Mouse (Mus musculus): ENCODE data around the gene Macrod1. TPM values are rescaled to one million over a fixed set of nuclear protein-coding genes. Genes with fewer than 3 reads are reported as not detected.

Gene Macrod1
- polyA plus RNA-seq, 1 experiment from 2014 or later, result 16.0 TPM

GRCm38 (mm10) chr19:7153232-7153631 is 96.6 kb downstream of the Macrod1 start:
- no peak overlapping the region for H3K4me2 ChIP-seq (replicated peaks; ENCODE audit: low read depth, low read length)
- peak; percentile 43; the same call in 1 of the 2 replicates for ATAC-seq
- no peak for DNase-seq (ENCODE audit: low spot score)
- no peaks in the 10 kb centered on the region for H3K9me3 ChIP-seq (ENCODE audit: low read length)
- no peak overlapping the region for H3K27ac ChIP-seq (ENCODE audit: low read length)
- no peak overlapping the region for H3K9ac ChIP-seq (replicated peaks; ENCODE audit: low read depth)
- 33% methylated on average over 7 of the region's 7 CpGs for WGBS
- TF ChIP-seq CTCF (IDR thresholded peaks at IDR 0.05), result no peak
- H3K4me1 ChIP-seq (ENCODE audit: insufficient read depth, low read depth, low read length), result no peaks in the 10 kb centered on the region
- no peaks in the 10 kb centered on the region for H3K27me3 ChIP-seq (replicated peaks; ENCODE audit: insufficient read depth, low read length)
- no peaks in the 10 kb centered on the region for H3K36me3 ChIP-seq (ENCODE audit: insufficient read depth, low read length)
- H3K4me3 ChIP-seq (ENCODE audit: low read depth, low read length), result no peak overlapping the region

GRCm38 (mm10) chr19:7155196-7155595 is 98.6 kb downstream of the Macrod1 start:
- DNase-seq (ENCODE audit: low spot score), result no peak
- no peaks in the 10 kb centered on the region for H3K27me3 ChIP-seq (replicated peaks; ENCODE audit: insufficient read depth, low read length)
- 79% methylated on average over 6 of the region's 6 CpGs for WGBS
- H3K27ac ChIP-seq (ENCODE audit: low read length), result no peak overlapping the region
- no peak for ATAC-seq
- H3K9ac ChIP-seq (replicated peaks; ENCODE audit: low read depth), result no peak overlapping the region
- TF ChIP-seq CTCF (IDR thresholded peaks at IDR 0.05) (no peak), EP300 (IDR thresholded peaks at IDR 0.05) (no peak)
- peaks cover 3% of the 10 kb centered on the region; the same call in 1 of the 2 replicates for H3K4me1 ChIP-seq (ENCODE audit: insufficient read depth, low read depth, low read length)
- H3K9me3 ChIP-seq (ENCODE audit: low read length), result no peaks in the 10 kb centered on the region
- no peak overlapping the region for H3K4me3 ChIP-seq (ENCODE audit: low read depth, low read length)
- no peaks in the 10 kb centered on the region for H3K36me3 ChIP-seq (ENCODE audit: insufficient read depth, low read length)
- no peak overlapping the region for H3K4me2 ChIP-seq (replicated peaks; ENCODE audit: low read depth, low read length)

DNA sequence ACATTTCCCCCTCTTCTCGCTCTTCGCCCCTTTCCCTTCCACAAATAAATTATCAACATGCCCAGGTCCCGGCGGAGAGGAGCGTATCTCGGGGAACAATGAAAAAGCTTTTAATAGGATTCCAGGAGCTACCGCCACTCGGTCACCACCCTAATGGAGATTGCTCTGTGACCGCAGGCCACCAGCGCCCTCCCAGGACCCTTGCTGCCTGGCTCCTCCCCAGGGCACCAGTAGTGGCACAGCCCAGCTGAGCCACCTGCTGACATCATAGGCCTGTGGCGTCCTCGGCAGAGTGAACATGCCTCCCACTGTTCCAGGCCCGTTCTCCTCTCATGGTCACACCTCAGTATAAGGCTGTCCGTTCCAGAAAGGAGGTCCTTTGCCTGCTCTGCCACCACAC is 101.1 kb downstream of the Macrod1 start:
- ATAC-seq, result no peak
- DNase-seq (ENCODE audit: low spot score), result no peak
- no peak overlapping the region for H3K27ac ChIP-seq (ENCODE audit: low read length)
- TF ChIP-seq EP300 (IDR thresholded peaks at IDR 0.05), result no peak
- TF ChIP-seq CTCF (IDR thresholded peaks at IDR 0.05), result peak; percentile 9; the same call in 1 of the 2 replicates
- H3K4me2 ChIP-seq (replicated peaks; ENCODE audit: low read depth, low read length), result no peak overlapping the region
- WGBS, result 41% methylated on average over 14 of the region's 14 CpGs
- no peak overlapping the region for H3K4me3 ChIP-seq (ENCODE audit: low read depth, low read length)
- H3K27me3 ChIP-seq (replicated peaks; ENCODE audit: insufficient read depth, low read length), result no peaks in the 10 kb centered on the region
- H3K9me3 ChIP-seq (ENCODE audit: low read length), result no peaks in the 10 kb centered on the region
- H3K36me3 ChIP-seq (ENCODE audit: insufficient read depth, low read length), result no peaks in the 10 kb centered on the region
- peaks cover 5% of the 10 kb centered on the region; the same call in 1 of the 2 replicates for H3K4me1 ChIP-seq (ENCODE audit: insufficient read depth, low read depth, low read length)
- no peak overlapping the region for H3K9ac ChIP-seq (replicated peaks; ENCODE audit: low read depth)

DNA sequence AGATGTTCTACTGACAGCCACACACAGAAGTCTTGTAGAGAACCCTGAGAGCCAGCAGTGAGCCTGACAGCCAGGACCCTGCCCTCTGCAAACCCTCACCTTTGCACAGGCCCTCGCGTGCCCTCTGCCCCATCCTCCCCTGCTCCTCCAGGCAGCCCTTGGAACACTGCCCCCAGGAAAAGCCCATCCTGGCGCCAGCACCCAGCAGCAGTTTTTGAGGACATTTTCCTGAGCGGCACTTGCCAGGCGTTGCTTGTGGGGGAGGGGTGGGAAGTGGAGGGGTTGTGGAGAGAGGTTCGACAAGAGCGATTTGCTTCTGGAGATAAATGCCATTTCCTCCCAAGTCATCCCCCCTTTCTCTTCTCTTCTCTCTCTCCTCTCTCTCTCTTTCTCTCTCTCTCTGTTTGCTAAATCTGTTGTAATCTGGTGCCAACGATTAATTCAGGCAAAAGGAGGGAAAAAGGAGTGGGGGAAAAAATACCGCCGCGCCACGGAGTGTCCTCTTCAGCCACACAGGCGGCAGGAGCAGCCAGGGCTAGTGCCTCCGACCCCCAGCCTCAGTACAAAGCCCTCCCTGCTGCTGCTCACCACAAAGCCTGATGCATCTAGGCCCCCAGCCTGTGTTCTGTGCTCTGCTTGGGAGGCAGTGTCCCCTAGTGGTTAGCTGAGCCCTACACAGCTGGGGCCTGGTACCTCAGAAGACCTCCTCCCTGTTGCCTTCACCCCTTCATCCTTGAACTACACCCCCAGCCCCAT is 103.7 kb downstream of the Macrod1 start:
- 8% methylated on average over 14 of the region's 14 CpGs for WGBS

DNA sequence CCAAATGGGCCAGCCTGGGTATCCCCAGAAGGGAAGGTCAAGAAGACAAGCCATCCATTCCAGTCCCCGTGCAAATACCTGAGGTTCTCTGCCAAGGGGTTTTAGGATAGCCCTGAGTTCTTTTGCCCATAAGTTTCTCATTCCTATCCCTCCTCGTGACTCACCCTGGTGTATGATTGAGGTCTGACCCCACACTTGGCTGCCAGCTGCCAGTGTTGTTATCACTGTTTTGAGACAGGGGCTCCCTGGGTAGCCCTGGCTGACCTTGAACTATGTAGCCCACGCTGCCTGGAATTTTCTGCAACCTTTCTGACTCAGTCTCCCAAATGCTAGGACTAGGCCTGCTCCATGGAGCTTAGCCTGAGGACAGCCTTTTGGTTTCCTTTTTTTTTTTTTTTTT is 104.5 kb downstream of the Macrod1 start:
- H3K27ac ChIP-seq (ENCODE audit: low read length), result no peak overlapping the region
- H3K4me3 ChIP-seq (ENCODE audit: low read depth, low read length), result no peak overlapping the region
- WGBS, result 73% methylated on average over 3 of the region's 3 CpGs
- no peak overlapping the region for H3K4me2 ChIP-seq (replicated peaks; ENCODE audit: low read depth, low read length)
- no peak for ATAC-seq
- H3K27me3 ChIP-seq (replicated peaks; ENCODE audit: insufficient read depth, low read length), result peaks cover 18% of the 10 kb centered on the region
- peaks cover 5% of the 10 kb centered on the region; the same call in 1 of the 2 replicates for H3K4me1 ChIP-seq (ENCODE audit: insufficient read depth, low read depth, low read length)
- DNase-seq (ENCODE audit: low spot score), result no peak
- TF ChIP-seq EP300 (IDR thresholded peaks at IDR 0.05) (no peak), CTCF (IDR thresholded peaks at IDR 0.05) (no peak)
- no peaks in the 10 kb centered on the region for H3K36me3 ChIP-seq (ENCODE audit: insufficient read depth, low read length)
- no peak overlapping the region for H3K9ac ChIP-seq (replicated peaks; ENCODE audit: low read depth)
- no peaks in the 10 kb centered on the region for H3K9me3 ChIP-seq (ENCODE audit: low read length)

More for the DNA sequence above, 103.7 kb downstream of the Macrod1 start:
- Histone ChIP-seq H3K27me3 (replicated peaks; ENCODE audit: insufficient read depth, low read length) (peaks cover 13% of the 10 kb centered on the region), H3K4me2 (replicated peaks; ENCODE audit: low read depth, low read length) (no peak overlapping the region), H3K4me1 (ENCODE audit: insufficient read depth, low read depth, low read length) (peaks cover 5% of the 10 kb centered on the region; the same call in 1 of the 2 replicates), H3K36me3 (ENCODE audit: insufficient read depth, low read length) (no peaks in the 10 kb centered on the region), H3K9ac (replicated peaks; ENCODE audit: low read depth) (no peak overlapping the region), H3K9me3 (ENCODE audit: low read length) (no peaks in the 10 kb centered on the region), H3K27ac (ENCODE audit: low read length) (no peak overlapping the region), H3K4me3 (ENCODE audit: low read depth, low read length) (no peak overlapping the region)
- TF ChIP-seq EP300 (IDR thresholded peaks at IDR 0.05) (no peak), CTCF (IDR thresholded peaks at IDR 0.05) (peak; percentile 79)
- ATAC-seq (peak; percentile 52; the same call in 1 of the 2 replicates), DNase-seq (ENCODE audit: low spot score) (peak; percentile 38)

- Histone ChIP-seq H3K36me3 (ENCODE audit: insufficient read depth, low read length) (no peaks in the 10 kb centered on the region), H3K9ac (replicated peaks; ENCODE audit: low read depth) (no peak overlapping the region), H3K4me3 (ENCODE audit: low read depth, low read length) (no peak overlapping the region), H3K9me3 (ENCODE audit: low read length) (no peaks in the 10 kb centered on the region), H3K4me1 (ENCODE audit: insufficient read depth, low read depth, low read length) (peaks cover 5% of the 10 kb centered on the region; the same call in 1 of the 2 replicates), H3K4me2 (replicated peaks; ENCODE audit: low read depth, low read length) (no peak overlapping the region), H3K27ac (ENCODE audit: low read length) (no peak overlapping the region), H3K27me3 (replicated peaks; ENCODE audit: insufficient read depth, low read length) (peaks cover 29% of the 10 kb centered on the region)
- DNase-seq (ENCODE audit: low spot score), result no peak
- WGBS, result 16% methylated on average over 6 of the region's 6 CpGs
- ATAC-seq, result no peak
- no peak for TF ChIP-seq EP300 (IDR thresholded peaks at IDR 0.05)
- TF ChIP-seq CTCF (IDR thresholded peaks at IDR 0.05), result no peak
Observed at GRCm38 (mm10) chr19:7164238-7164637, 107.6 kb downstream of the Macrod1 start.

All from lung, postnatal 0 days (tissue).